Mouse (Mus musculus) small intestine, adult 2 months (tissue): ENCODE measurements at regions not wholly inside any gene's neighbourhood (a gene's known extent, or its start where the extent isn't known, plus 50 kb on each side); places are given as distances from the start of the nearest gene placed in this dataset.

ENCODE experiments used
- H3K27ac ChIP-seq: fragments of 200-500 bp; 2 replicates; pipeline ENCODE4 v1.5.1; 2012; ENCODE audit warnings: low read depth, low read length, control low read depth, inconsistent platforms; ENCODE audit not compliant: insufficient read depth
- H3K27me3 ChIP-seq: fragments of 200-500 bp; 2 replicates; pipeline ENCODE4 v1.6.1; 2012; ENCODE audit warnings: mild to moderate bottlenecking, moderate library complexity, low read length, inconsistent platforms; ENCODE audit not compliant: control insufficient read depth, insufficient read depth
- H3K36me3 ChIP-seq: fragments of 200-500 bp; 2 replicates; pipeline ENCODE4 v1.6.1; 2012; ENCODE audit warnings: mild to moderate bottlenecking, low read length, control low read depth, inconsistent platforms; ENCODE audit not compliant: control insufficient read depth, insufficient read depth
- H3K4me1 ChIP-seq: fragments of 200-500 bp; 2 replicates; pipeline ENCODE4 v1.6.1; 2012; ENCODE audit warnings: low read length, inconsistent platforms, mixed read lengths; ENCODE audit not compliant: control insufficient read depth, insufficient read depth, insufficient read length
- H3K4me3 ChIP-seq: fragments of 200-500 bp; 2 replicates; pipeline ENCODE4 v1.5.1; 2012; ENCODE audit warnings: low read depth, mild to moderate bottlenecking, control low read depth, inconsistent platforms, low read length, moderate library complexity
- CTCF ChIP-seq: fragments of 200-500 bp; IDR thresholded peaks from 2 replicates; pipeline ENCODE4 v1.5.1; 2012; ENCODE audit warnings: low read depth, mild to moderate bottlenecking, control low read depth, inconsistent platforms, low read length, moderate library complexity, mixed read lengths; ENCODE audit not compliant: insufficient replicate concordance, insufficient read length; ENCODE audit errors: extremely low read depth
- POLR2A ChIP-seq: fragments of 200-500 bp; IDR thresholded peaks from 2 replicates; pipeline ENCODE4 v1.6.1; 2012; ENCODE audit warnings: low read depth, mild to moderate bottlenecking, control low read depth, inconsistent platforms, low read length, moderate library complexity
- WGBS: fragments of 180-500 bp; shearing (Covaris S2); methylation state at CpG from one replicate; pipeline ENCODE4 v1.1.7; 2018; 5-methylcytosine and 5-hydroxymethylcytosine counted together

GRCm38 (mm10) chr17:16004002-16004401, 173.2 kb upstream of the Rgmb start:
- peaks cover 11% of the 10 kb centered on the region; the same call in 1 of the 2 replicates for H3K4me1 ChIP-seq
- H3K4me3 ChIP-seq, result no peak overlapping the region
- H3K27ac ChIP-seq, result no peak overlapping the region
- TF ChIP-seq CTCF, result no peak
- TF ChIP-seq POLR2A, result no peak
- 16% methylated on average over 4 of the region's 4 CpGs for WGBS
- H3K27me3 ChIP-seq, result no peaks in the 10 kb centered on the region
- no peaks in the 10 kb centered on the region for H3K36me3 ChIP-seq

GRCm38 (mm10) chr17:15998771-15999170, 167.9 kb upstream of the Rgmb start:
- no peak overlapping the region for H3K27ac ChIP-seq
- H3K36me3 ChIP-seq, result no peaks in the 10 kb centered on the region
- H3K27me3 ChIP-seq, result no peaks in the 10 kb centered on the region
- TF ChIP-seq POLR2A, result no peak
- WGBS, result 95% methylated on average over 4 of the region's 4 CpGs
- no peak overlapping the region for H3K4me3 ChIP-seq
- peaks cover 1% of the 10 kb centered on the region; the same call in 1 of the 2 replicates for H3K4me1 ChIP-seq

DNA sequence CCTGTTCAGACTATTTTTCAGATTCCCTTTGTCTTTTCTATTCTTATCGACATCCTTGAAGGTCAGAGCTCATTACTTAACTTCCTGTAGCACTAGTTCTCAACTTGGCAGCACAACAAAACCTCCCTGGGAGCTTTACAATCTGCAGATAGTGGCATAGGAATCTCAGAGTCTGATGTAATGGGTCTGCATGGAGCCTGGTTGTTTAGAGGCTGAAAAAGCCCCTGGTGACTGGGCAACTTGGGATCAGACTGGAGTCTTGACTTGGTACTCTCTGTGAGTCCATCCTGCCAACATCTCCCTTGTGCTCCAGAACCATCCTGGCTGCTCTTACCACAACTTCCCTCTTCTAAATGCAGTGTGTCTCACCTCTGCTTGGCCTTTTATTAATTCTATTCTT, 166.4 kb upstream of the Rgmb start:
- H3K4me1 ChIP-seq, result peaks cover 1% of the 10 kb centered on the region; the same call in 1 of the 2 replicates
- TF ChIP-seq POLR2A (no peak), CTCF (no peak)
- WGBS, result 6% methylated on average over 1 of the region's 1 CpGs

DNA sequence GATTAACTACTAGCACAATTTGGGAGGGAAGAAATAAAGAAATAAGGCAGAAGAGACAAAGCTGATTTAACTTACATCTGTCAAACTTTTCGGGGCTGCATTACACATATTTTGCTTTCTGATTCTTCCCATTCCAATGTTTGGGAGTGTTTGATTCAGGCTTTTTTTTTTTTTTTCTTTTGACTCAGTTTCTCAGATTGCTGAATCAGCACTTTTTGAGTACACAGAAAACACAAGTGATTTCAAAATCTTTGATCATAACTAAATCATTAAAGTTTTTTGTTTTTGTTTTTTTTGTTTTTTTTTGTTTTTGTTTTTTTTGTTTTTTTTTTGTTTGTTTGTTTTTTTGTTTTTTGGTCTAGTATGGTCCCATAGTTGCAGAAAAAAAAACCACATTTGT, 164.7 kb upstream of the Rgmb start:
- no peak for TF ChIP-seq CTCF
- TF ChIP-seq POLR2A, result no peak
- WGBS, result 90% methylated on average over 1 of the region's 1 CpGs
- Histone ChIP-seq H3K27ac (no peak overlapping the region), H3K27me3 (no peaks in the 10 kb centered on the region), H3K4me3 (no peak overlapping the region), H3K36me3 (no peaks in the 10 kb centered on the region), H3K4me1 (no peaks in the 10 kb centered on the region)

More for the DNA sequence above, 166.4 kb upstream of the Rgmb start:
- H3K4me3 ChIP-seq, result no peak overlapping the region
- no peak overlapping the region for H3K27ac ChIP-seq
- no peaks in the 10 kb centered on the region for H3K27me3 ChIP-seq
- H3K36me3 ChIP-seq, result no peaks in the 10 kb centered on the region

DNA sequence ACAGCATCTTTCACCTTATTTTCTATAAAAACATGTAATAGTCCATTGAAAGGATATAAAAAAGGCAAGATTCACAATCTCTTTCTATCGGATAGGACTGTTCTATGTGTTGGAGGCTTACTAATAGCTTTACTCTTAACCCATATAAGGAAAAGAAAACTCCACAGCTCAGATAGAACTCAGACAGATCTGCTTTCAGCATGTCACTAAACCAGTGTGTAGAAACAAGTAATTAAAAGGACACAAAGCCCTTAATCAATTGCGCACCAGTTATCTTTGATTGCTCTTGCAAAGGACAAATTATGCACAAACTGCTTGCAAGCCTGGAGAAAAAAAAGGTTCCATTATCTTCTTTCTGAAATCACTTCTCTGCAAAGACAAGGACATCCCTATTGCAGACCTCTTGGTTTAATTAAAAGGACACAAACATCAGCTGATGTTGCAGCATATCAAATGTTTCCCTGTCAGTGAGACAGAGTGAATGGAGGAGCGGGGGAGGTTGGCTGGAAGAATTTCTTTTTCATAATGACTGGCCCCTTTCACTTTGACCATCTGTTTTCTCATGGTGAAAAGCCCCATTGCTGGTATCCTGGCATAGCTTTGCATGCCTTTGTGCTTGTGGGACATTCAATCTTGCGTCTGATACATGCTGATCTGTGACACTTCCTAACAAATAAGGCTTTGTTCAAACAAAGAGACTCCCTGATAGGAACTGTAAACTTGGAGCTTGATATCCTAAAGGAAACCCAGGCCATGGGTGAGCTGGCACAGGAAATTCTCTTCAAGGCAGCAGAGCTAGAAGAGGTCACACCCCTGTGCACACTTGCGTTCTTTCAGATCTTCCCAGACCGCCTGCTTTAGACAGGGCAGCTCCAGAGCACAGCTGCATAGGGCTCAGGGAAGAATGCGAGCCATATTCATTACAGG, 162.8 kb upstream of the Rgmb start:
- no peaks in the 10 kb centered on the region for H3K4me1 ChIP-seq
- TF ChIP-seq POLR2A, result no peak
- no peak for TF ChIP-seq CTCF
- H3K36me3 ChIP-seq, result no peaks in the 10 kb centered on the region
- H3K4me3 ChIP-seq, result no peak overlapping the region
- H3K27me3 ChIP-seq, result no peaks in the 10 kb centered on the region
- no peak overlapping the region for H3K27ac ChIP-seq
- WGBS, result 28% methylated on average over 7 of the region's 7 CpGs

GRCm38 (mm10) chr17:15991916-15992315, 161.1 kb upstream of the Rgmb start:
- no peaks in the 10 kb centered on the region for H3K27me3 ChIP-seq
- no peak overlapping the region for H3K4me3 ChIP-seq
- H3K4me1 ChIP-seq, result no peaks in the 10 kb centered on the region
- no peak overlapping the region for H3K27ac ChIP-seq
- WGBS, result 71% methylated on average over 5 of the region's 5 CpGs
- H3K36me3 ChIP-seq, result no peaks in the 10 kb centered on the region
- TF ChIP-seq POLR2A (no peak), CTCF (no peak)

DNA sequence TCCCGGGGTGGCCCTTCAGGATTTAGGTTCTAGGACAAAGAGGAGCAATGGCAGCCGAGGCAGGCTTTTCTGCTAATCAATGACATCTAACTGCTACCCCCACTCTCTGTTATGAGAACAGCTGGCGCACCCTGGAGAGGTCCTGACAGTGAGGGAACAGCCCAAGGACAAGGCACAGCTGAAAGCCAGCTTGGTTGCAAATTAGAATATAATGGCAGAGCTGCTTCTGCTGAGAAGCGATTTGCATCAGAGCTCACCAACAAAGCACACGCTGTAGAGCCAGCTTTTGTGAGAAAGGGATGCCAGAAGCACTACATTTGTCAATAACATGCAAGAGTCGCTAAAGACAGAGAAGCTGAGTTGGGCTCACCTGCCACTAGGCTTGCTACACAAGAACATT, 159.5 kb upstream of the Rgmb start:
- no peaks in the 10 kb centered on the region for H3K27me3 ChIP-seq
- 67% methylated on average over 6 of the region's 6 CpGs for WGBS
- no peaks in the 10 kb centered on the region for H3K4me1 ChIP-seq
- H3K36me3 ChIP-seq, result no peaks in the 10 kb centered on the region
- TF ChIP-seq POLR2A (no peak), CTCF (no peak)
- H3K4me3 ChIP-seq, result no peak overlapping the region
- H3K27ac ChIP-seq, result no peak overlapping the region

GRCm38 (mm10) chr17:15981558-15981957, 150.7 kb upstream of the Rgmb start:
- WGBS, result 75% methylated on average over 2 of the region's 2 CpGs
- no peak for TF ChIP-seq POLR2A
- Histone ChIP-seq H3K36me3 (no peaks in the 10 kb centered on the region), H3K27ac (no peak overlapping the region), H3K4me1 (0 out of 2 replicates have a peak, but pooled peaks cover 2% of the 10 kb centered on the region), H3K27me3 (no peaks in the 10 kb centered on the region), H3K4me3 (no peak overlapping the region)
